ENCODE assay signal across 31 mouse cellular contexts in genomic region chr19:46242416-46242815, GRCm38 (mm10).
DNase-seq lines count a peak whose midpoint lies in the region; ATAC-seq and TF ChIP-seq lines count a peak whose summit lies in the region.
"Had no signal": no experiment of that assay in that cellular context is flagged by ENCODE, and none has a peak within 500 bp of the region (broad histone marks: within the 10 kb centered on the region; RNA-seq: fewer than 3 reads in every experiment).

No protein-coding gene starts in this region.

- H3K9me3 ChIP-seq in liver, embryonic 13.5 days (replicated peaks), result no peaks in the 10 kb centered on the region
- H3K9me3 ChIP-seq in liver, embryonic 11.5 days (ENCODE audit: control insufficient read depth, low read length), result no peaks in the 10 kb centered on the region
- no peaks in the 10 kb centered on the region for H3K9me3 ChIP-seq in liver, postnatal 0 days (ENCODE audit: low read length)
- H3K9me3 ChIP-seq in forebrain, embryonic 15.5 days, result no peaks in the 10 kb centered on the region
- H3K9me3 ChIP-seq: forebrain, embryonic 13.5 days; heart, embryonic 10.5 days; heart, embryonic 15.5 days; limb, embryonic 15.5 days; midbrain, embryonic 10.5 days; neural tube, embryonic 12.5 days had no signal

- no peak overlapping the region for H3K4me3 ChIP-seq in liver, embryonic 13.5 days (replicated peaks)
- H3K4me3 ChIP-seq in liver, embryonic 11.5 days (ENCODE audit: low read depth, low read length), result no peak overlapping the region
- no peak overlapping the region for H3K4me3 ChIP-seq in liver, postnatal 0 days (ENCODE audit: low read depth, low read length)
- H3K4me3 ChIP-seq in forebrain, embryonic 15.5 days, result no peak overlapping the region
- H3K4me3 ChIP-seq: forebrain, embryonic 13.5 days; heart, embryonic 10.5 days; heart, embryonic 15.5 days; limb, embryonic 15.5 days; midbrain, embryonic 10.5 days; neural tube, embryonic 12.5 days had no signal

- WGBS in liver, embryonic 13.5 days (ENCODE audit: insufficient replicate concordance), result 21% methylated on average over 5 of the region's 5 CpGs
- WGBS in liver, embryonic 11.5 days, result 54% methylated on average over 5 of the region's 5 CpGs
- WGBS in liver, postnatal 0 days (ENCODE audit: insufficient replicate concordance), result 35% methylated on average over 5 of the region's 5 CpGs
- 86% methylated on average over 5 of the region's 5 CpGs for WGBS in forebrain, embryonic 15.5 days

- no peak overlapping the region for H3K27ac ChIP-seq in liver, embryonic 13.5 days
- no peak overlapping the region for H3K27ac ChIP-seq in liver, embryonic 11.5 days (ENCODE audit: low read depth, low read length)
- H3K27ac ChIP-seq in liver, postnatal 0 days (ENCODE audit: low read depth), result no peak overlapping the region
- H3K27ac ChIP-seq in forebrain, embryonic 15.5 days (replicated peaks), result no peak overlapping the region
- H3K27ac ChIP-seq: forebrain, embryonic 13.5 days; heart, embryonic 10.5 days; heart, embryonic 15.5 days; limb, embryonic 15.5 days; macrophage; midbrain, embryonic 10.5 days; neural tube, embryonic 12.5 days had no signal

- peaks cover 10% of the 10 kb centered on the region for H3K36me3 ChIP-seq in liver, embryonic 13.5 days
- H3K36me3 ChIP-seq in liver, embryonic 11.5 days (ENCODE audit: control insufficient read depth, insufficient read depth, low read length), result peaks cover 2% of the 10 kb centered on the region; the same call in 1 of the 2 replicates
- peaks cover 5% of the 10 kb centered on the region; the same call in 1 of the 2 replicates for H3K36me3 ChIP-seq in liver, postnatal 0 days (replicated peaks; ENCODE audit: insufficient read depth, low read length)
- H3K36me3 ChIP-seq in forebrain, embryonic 15.5 days, result 0 out of 2 replicates have a peak, but pooled peaks cover 9% of the 10 kb centered on the region

- ATAC-seq in liver, embryonic 13.5 days (ENCODE audit: low read depth), result 0 out of 2 replicates have a peak, but pooled peaks have one; percentile 29
- ATAC-seq in liver, embryonic 11.5 days (replicated peaks; ENCODE audit: low FRiP score), result no peak
- ATAC-seq in liver, postnatal 0 days, result no peak
- no peak for ATAC-seq in forebrain, embryonic 15.5 days (replicated peaks)
- ATAC-seq: forebrain, embryonic 13.5 days; hindbrain, embryonic 16.5 days; midbrain, embryonic 16.5 days; Patski had no signal

- DNase-seq in liver, embryonic 13.5 days, result no peak
- no peak for DNase-seq in liver, embryonic 11.5 days (ENCODE audit: low spot score)
- DNase-seq in T-cell, adult 2 months (ENCODE audit: low spot score), result peak; percentile 7
- DNase-seq in liver, postnatal 0 days, result no peak
- no peak for DNase-seq in embryo, embryonic 10 days (ENCODE audit: low spot score)
- DNase-seq in kidney, postnatal 36 days, result no peak
- DNase-seq: adrenal gland, postnatal 14 days; cerebellum, adult 2 months; cerebellum, postnatal 14 days; gastrocnemius, postnatal 14 days; kidney, adult 18-20 months; kidney, postnatal 4 days; layer of hippocampus, postnatal 36 days; left cerebral cortex, postnatal 4 days; lung, adult 2 months; lung, postnatal 10 days; right cerebral cortex, adult 18-20 months; right cerebral cortex, postnatal 4 days; thymus, postnatal 25 days had no signal

- H3K4me2 ChIP-seq in liver, embryonic 13.5 days, result no peak overlapping the region
- H3K4me2 ChIP-seq in liver, embryonic 11.5 days, result no peak overlapping the region
- no peak overlapping the region for H3K4me2 ChIP-seq in liver, postnatal 0 days (ENCODE audit: low read depth, low read length)
- H3K4me2 ChIP-seq in forebrain, embryonic 15.5 days (replicated peaks), result no peak overlapping the region
- H3K4me2 ChIP-seq: forebrain, embryonic 13.5 days; heart, embryonic 15.5 days; limb, embryonic 15.5 days; neural tube, embryonic 12.5 days had no signal

- peaks cover 9% of the 10 kb centered on the region for H3K4me1 ChIP-seq in liver, embryonic 13.5 days (replicated peaks)
- peaks cover 4% of the 10 kb centered on the region; the same call in 1 of the 2 replicates for H3K4me1 ChIP-seq in liver, embryonic 11.5 days (replicated peaks; ENCODE audit: control insufficient read depth, insufficient read depth, low read length)
- peaks cover 5% of the 10 kb centered on the region for H3K4me1 ChIP-seq in liver, postnatal 0 days (ENCODE audit: insufficient read depth)
- H3K4me1 ChIP-seq in forebrain, embryonic 15.5 days, result no peaks in the 10 kb centered on the region
- H3K4me1 ChIP-seq: heart, embryonic 15.5 days; neural tube, embryonic 12.5 days had no signal

- TF ChIP-seq EP300 in liver, postnatal 0 days (IDR thresholded peaks at IDR 0.05; ENCODE audit: low read depth), result 0 out of 2 replicates have a peak, but pooled peaks have one; percentile 23

- no peaks in the 10 kb centered on the region for H3K27me3 ChIP-seq in liver, embryonic 13.5 days
- no peaks in the 10 kb centered on the region for H3K27me3 ChIP-seq in liver, embryonic 11.5 days (replicated peaks; ENCODE audit: control insufficient read depth, insufficient read depth, low read length)
- H3K27me3 ChIP-seq in liver, postnatal 0 days (ENCODE audit: insufficient read depth, low read length), result no peaks in the 10 kb centered on the region
- no peaks in the 10 kb centered on the region for H3K27me3 ChIP-seq in forebrain, embryonic 15.5 days
- H3K27me3 ChIP-seq: CH12.LX; forebrain, embryonic 13.5 days; heart, embryonic 15.5 days; limb, embryonic 15.5 days; neural tube, embryonic 12.5 days; Patski had no signal

- no peak for TF ChIP-seq CTCF in liver, postnatal 0 days (IDR thresholded peaks at IDR 0.05; ENCODE audit: low read depth)

- H3K9ac ChIP-seq in liver, embryonic 13.5 days, result 0 out of 2 replicates have a peak overlapping the region, but pooled peaks have one; percentile 4
- H3K9ac ChIP-seq in liver, embryonic 11.5 days (ENCODE audit: low read depth, low read length), result no peak overlapping the region
- no peak overlapping the region for H3K9ac ChIP-seq in liver, postnatal 0 days (replicated peaks)
- H3K9ac ChIP-seq in forebrain, embryonic 15.5 days (replicated peaks), result no peak overlapping the region
- H3K9ac ChIP-seq: forebrain, embryonic 13.5 days; heart, embryonic 15.5 days; limb, embryonic 15.5 days; neural tube, embryonic 12.5 days had no signal
